Mouse (Mus musculus): ENCODE measurements around the gene Dab2ip. TPM values are rescaled to one million over a fixed set of nuclear protein-coding genes. Genes with fewer than 3 reads are reported as not detected.
A peak's percentile ranks its signal among the peaks of the same experiment; 100 is the strongest.

The Dab2ip gene
- polyA plus RNA-seq, 1 experiment from 2014 or later: 67.9 TPM

DNA sequence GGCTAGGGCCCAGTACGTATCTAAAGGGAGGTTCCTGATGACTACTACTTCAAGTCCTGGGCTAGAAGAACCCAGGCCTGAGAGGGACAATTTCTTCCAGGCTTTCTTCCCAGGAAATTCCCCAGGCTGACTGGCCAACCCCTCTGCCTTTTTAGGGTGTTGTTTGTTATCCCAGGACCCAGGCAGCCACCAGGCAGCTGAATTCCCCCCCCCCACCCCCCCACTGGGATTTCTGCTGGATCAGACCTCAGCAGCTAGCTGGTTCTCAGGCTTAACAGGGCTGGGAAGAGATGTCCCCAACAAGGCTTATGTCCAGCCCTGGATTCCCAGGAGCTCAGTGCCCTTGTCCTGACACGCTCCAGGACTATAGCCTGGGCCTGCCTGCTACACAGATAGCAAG, 142.9 kb downstream of the Dab2ip start:
- Histone ChIP-seq H3K9ac (no peak overlapping the region), H3K4me2 (replicated peaks) (no peak overlapping the region), H3K4me1 (peaks cover 67% of the 10 kb centered on the region), H3K27ac (replicated peaks) (no peak overlapping the region), H3K9me3 (replicated peaks) (no peaks in the 10 kb centered on the region), H3K4me3 (replicated peaks) (no peak overlapping the region), H3K36me3 (0 out of 2 replicates have a peak, but pooled peaks cover 6% of the 10 kb centered on the region), H3K27me3 (no peaks in the 10 kb centered on the region)
- no peak for ATAC-seq (ENCODE audit: insufficient number of reproducible peaks, low FRiP score, low TSS enrichment, low read depth)
- 80% methylated on average over 2 of the region's 2 CpGs for WGBS

- 0 out of 2 replicates have a peak overlapping the region, but pooled peaks have one; percentile 11 for H3K27ac ChIP-seq (replicated peaks)
- no peaks in the 10 kb centered on the region for H3K27me3 ChIP-seq
- no peaks in the 10 kb centered on the region for H3K9me3 ChIP-seq (replicated peaks)
- peaks cover 57% of the 10 kb centered on the region for H3K4me1 ChIP-seq
- H3K9ac ChIP-seq: no peak overlapping the region
- no peak overlapping the region for H3K4me2 ChIP-seq (replicated peaks)
- 78% methylated on average over 7 of the region's 7 CpGs for WGBS
- 0 out of 2 replicates have a peak, but pooled peaks cover 6% of the 10 kb centered on the region for H3K36me3 ChIP-seq
- ATAC-seq (ENCODE audit: insufficient number of reproducible peaks, low FRiP score, low TSS enrichment, low read depth): no peak
- H3K4me3 ChIP-seq (replicated peaks): no peak overlapping the region
Observed at GRCm38 (mm10) chr2:35702001-35702400, 143.9 kb downstream of the Dab2ip start.

GRCm38 (mm10) chr2:35702608-35703007, 144.5 kb downstream of the Dab2ip start:
- WGBS: 59% methylated on average over 6 of the region's 6 CpGs

DNA sequence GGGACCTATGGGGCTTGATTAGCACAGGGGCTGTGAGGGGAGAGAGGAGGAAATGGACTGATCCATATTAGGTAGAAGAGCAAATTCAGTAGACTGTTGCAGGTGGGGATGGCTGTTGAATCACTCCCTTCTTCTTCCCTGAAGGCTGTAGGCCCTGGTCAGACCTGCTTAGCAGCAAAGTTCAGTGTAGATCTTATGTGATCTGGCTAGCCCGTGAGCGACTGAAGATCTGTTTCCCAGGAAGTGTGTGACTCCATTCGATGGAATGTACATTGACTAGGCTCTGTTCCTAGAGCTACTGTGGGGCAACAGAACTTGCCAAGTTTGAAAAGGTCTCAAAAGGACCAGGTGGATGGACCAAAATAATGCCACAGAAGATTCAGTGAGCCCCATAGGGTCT, 145.2 kb downstream of the Dab2ip start:
- no peak overlapping the region for H3K4me2 ChIP-seq (replicated peaks)
- no peaks in the 10 kb centered on the region for H3K9me3 ChIP-seq (replicated peaks)
- peaks cover 46% of the 10 kb centered on the region for H3K4me1 ChIP-seq
- H3K9ac ChIP-seq: no peak overlapping the region
- H3K36me3 ChIP-seq: 0 out of 2 replicates have a peak, but pooled peaks cover 10% of the 10 kb centered on the region
- ATAC-seq (ENCODE audit: insufficient number of reproducible peaks, low FRiP score, low TSS enrichment, low read depth): no peak
- 71% methylated on average over 3 of the region's 3 CpGs for WGBS
- H3K27ac ChIP-seq (replicated peaks): peak overlapping the region; percentile 39; the same call in 1 of the 2 replicates
- H3K27me3 ChIP-seq: no peaks in the 10 kb centered on the region
- no peak overlapping the region for H3K4me3 ChIP-seq (replicated peaks)

More at GRCm38 (mm10) chr2:35702608-35703007, 144.5 kb downstream of the Dab2ip start:
- no peaks in the 10 kb centered on the region for H3K27me3 ChIP-seq
- H3K9me3 ChIP-seq (replicated peaks): no peaks in the 10 kb centered on the region
- 0 out of 2 replicates have a peak, but pooled peaks cover 7% of the 10 kb centered on the region for H3K36me3 ChIP-seq
- H3K4me1 ChIP-seq: peaks cover 52% of the 10 kb centered on the region
- no peak overlapping the region for H3K9ac ChIP-seq
- H3K4me3 ChIP-seq (replicated peaks): no peak overlapping the region
- no peak; the same call in 1 of the 2 replicates for ATAC-seq (ENCODE audit: insufficient number of reproducible peaks, low FRiP score, low TSS enrichment, low read depth)
- no peak overlapping the region for H3K4me2 ChIP-seq (replicated peaks)
- peak overlapping the region; percentile 39; the same call in 1 of the 2 replicates for H3K27ac ChIP-seq (replicated peaks)

- WGBS: 92% methylated on average over 5 of the region's 5 CpGs
- Histone ChIP-seq H3K27me3 (no peaks in the 10 kb centered on the region), H3K4me1 (peaks cover 15% of the 10 kb centered on the region), H3K4me2 (replicated peaks) (no peak overlapping the region), H3K27ac (replicated peaks) (no peak overlapping the region), H3K4me3 (replicated peaks) (no peak overlapping the region), H3K9me3 (replicated peaks) (no peaks in the 10 kb centered on the region), H3K9ac (no peak overlapping the region), H3K36me3 (peaks cover 91% of the 10 kb centered on the region)
- ATAC-seq (ENCODE audit: insufficient number of reproducible peaks, low FRiP score, low TSS enrichment, low read depth): no peak
Observed at GRCm38 (mm10) chr2:35712611-35713010, 154.5 kb downstream of the Dab2ip start.

- 78% methylated on average over 7 of the region's 7 CpGs for WGBS
- no peak overlapping the region for H3K9ac ChIP-seq
- no peaks in the 10 kb centered on the region for H3K9me3 ChIP-seq (replicated peaks)
- H3K27ac ChIP-seq (replicated peaks): no peak overlapping the region
- no peak for ATAC-seq (ENCODE audit: insufficient number of reproducible peaks, low FRiP score, low TSS enrichment, low read depth)
- no peak overlapping the region for H3K4me2 ChIP-seq (replicated peaks)
- H3K27me3 ChIP-seq: no peaks in the 10 kb centered on the region
- peaks cover 15% of the 10 kb centered on the region for H3K4me1 ChIP-seq
- no peak overlapping the region for H3K4me3 ChIP-seq (replicated peaks)
- H3K36me3 ChIP-seq: peaks cover 95% of the 10 kb centered on the region
Observed at GRCm38 (mm10) chr2:35713460-35713859, 155.4 kb downstream of the Dab2ip start.

DNA sequence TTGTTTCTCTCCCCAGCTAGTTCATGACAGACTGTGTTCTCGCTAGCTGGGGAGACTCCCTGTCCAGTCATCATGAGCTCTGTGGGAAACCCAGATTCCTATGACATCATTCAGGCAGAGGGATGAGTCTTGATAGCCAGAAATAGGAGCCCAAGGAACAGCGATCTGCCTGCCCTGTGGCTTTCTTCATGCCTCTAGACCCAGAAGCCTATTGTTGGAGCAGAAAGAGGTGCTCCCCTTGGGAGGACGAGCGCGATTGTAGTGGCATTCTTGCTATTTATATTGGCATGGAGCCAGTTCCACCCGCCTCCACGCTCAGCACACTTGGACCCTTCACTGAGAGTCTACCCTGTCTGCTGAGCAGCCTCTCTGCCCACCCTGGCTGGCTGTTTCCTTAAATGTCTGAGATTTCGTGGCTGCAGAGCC, 156.7 kb downstream of the Dab2ip start:
- peaks cover 15% of the 10 kb centered on the region for H3K4me1 ChIP-seq
- H3K36me3 ChIP-seq: peaks cover 95% of the 10 kb centered on the region
- no peak; the same call in 1 of the 2 replicates for ATAC-seq (ENCODE audit: insufficient number of reproducible peaks, low FRiP score, low TSS enrichment, low read depth)
- no peak overlapping the region for H3K27ac ChIP-seq (replicated peaks)
- H3K9me3 ChIP-seq (replicated peaks): no peaks in the 10 kb centered on the region
- H3K27me3 ChIP-seq: no peaks in the 10 kb centered on the region
- H3K9ac ChIP-seq: no peak overlapping the region
- H3K4me2 ChIP-seq (replicated peaks): no peak overlapping the region
- no peak overlapping the region for H3K4me3 ChIP-seq (replicated peaks)
- 40% methylated on average over 8 of the region's 8 CpGs for WGBS

DNA sequence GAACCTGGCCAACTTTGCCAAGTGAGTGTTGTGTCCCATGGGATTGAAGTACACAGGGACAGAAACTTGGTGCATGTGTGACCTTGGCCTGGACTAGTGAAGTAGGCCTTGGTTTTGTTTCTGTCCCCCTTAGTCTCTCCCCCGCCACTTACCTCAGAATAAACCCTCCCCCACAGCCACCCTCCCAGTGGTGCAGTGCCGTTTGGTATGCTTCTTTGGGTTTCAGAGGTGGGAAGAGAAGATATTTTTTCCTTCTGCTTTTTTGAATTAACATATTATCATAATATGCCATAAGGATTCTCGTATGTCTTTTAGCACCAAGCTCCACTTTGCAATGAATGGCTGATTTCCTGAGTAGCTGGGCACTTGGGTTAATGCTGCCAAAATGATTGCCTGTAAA, 157.4 kb downstream of the Dab2ip start:
- H3K36me3 ChIP-seq: peaks cover 95% of the 10 kb centered on the region
- 74% methylated on average over 3 of the region's 3 CpGs for WGBS

DNA sequence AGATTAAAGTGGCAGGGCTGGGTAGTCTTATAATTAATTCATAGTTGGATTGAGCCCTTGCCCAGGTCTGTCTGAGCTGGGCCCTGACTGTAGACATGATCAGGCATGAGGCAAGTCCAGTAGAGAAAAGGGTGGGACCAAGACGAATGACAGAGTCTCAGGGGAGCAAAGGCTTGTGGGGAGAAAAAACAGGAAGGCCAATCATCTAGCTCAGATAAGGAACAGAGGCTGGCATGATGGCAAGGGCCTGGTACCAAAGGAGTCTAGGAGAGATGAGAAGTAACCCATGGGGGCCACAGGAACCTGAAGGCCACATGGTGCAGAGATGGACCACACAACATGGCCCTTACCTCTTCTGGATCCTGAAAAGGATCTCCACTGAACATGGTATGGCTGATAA, 158.1 kb downstream of the Dab2ip start:
- H3K36me3 ChIP-seq: peaks cover 95% of the 10 kb centered on the region
- no peak for ATAC-seq (ENCODE audit: insufficient number of reproducible peaks, low FRiP score, low TSS enrichment, low read depth)
- H3K27ac ChIP-seq (replicated peaks): no peak overlapping the region
- peaks cover 15% of the 10 kb centered on the region for H3K4me1 ChIP-seq
- H3K4me2 ChIP-seq (replicated peaks): no peak overlapping the region
- H3K9ac ChIP-seq: no peak overlapping the region
- 62% methylated on average over 1 of the region's 1 CpGs for WGBS
- H3K27me3 ChIP-seq: no peaks in the 10 kb centered on the region
- no peak overlapping the region for H3K4me3 ChIP-seq (replicated peaks)
- H3K9me3 ChIP-seq (replicated peaks): no peaks in the 10 kb centered on the region

More for the DNA sequence above, 157.4 kb downstream of the Dab2ip start:
- H3K4me2 ChIP-seq (replicated peaks): no peak overlapping the region
- H3K27ac ChIP-seq (replicated peaks): no peak overlapping the region
- no peaks in the 10 kb centered on the region for H3K9me3 ChIP-seq (replicated peaks)
- no peak overlapping the region for H3K9ac ChIP-seq
- H3K27me3 ChIP-seq: no peaks in the 10 kb centered on the region
- H3K4me1 ChIP-seq: peaks cover 15% of the 10 kb centered on the region
- no peak for ATAC-seq (ENCODE audit: insufficient number of reproducible peaks, low FRiP score, low TSS enrichment, low read depth)
- H3K4me3 ChIP-seq (replicated peaks): no peak overlapping the region

DNA sequence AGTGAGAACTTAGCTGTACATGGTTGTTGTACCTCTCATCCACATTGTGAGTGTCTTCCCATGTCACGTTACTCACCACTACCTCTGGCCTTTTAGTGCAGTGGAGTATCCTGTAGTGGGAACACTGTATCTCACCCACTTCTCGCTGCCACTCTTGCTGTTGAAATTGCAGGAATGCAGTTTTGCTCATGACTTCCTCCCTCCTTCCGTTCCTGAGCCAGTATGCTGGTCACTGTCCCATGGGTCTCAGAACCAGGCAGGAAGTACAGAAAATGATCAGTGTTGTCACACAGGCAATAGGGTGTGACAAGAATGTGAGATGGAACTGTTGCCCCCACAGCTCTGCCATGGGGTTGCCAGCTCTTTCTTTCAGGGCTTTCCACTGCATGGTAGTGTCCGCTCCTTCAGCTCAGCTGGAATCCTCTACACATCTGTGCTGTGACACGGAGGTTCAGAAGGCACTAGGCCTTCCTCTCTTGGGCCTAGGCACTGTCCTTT, 160.0 kb downstream of the Dab2ip start:
- no peaks in the 10 kb centered on the region for H3K9me3 ChIP-seq (replicated peaks)
- no peak overlapping the region for H3K9ac ChIP-seq
- no peak overlapping the region for H3K4me2 ChIP-seq (replicated peaks)
- WGBS: 83% methylated on average over 5 of the region's 5 CpGs
- peaks cover 95% of the 10 kb centered on the region for H3K36me3 ChIP-seq
- no peak overlapping the region for H3K27ac ChIP-seq (replicated peaks)
- ATAC-seq (ENCODE audit: insufficient number of reproducible peaks, low FRiP score, low TSS enrichment, low read depth): no peak
- H3K4me3 ChIP-seq (replicated peaks): no peak overlapping the region
- H3K4me1 ChIP-seq: peaks cover 15% of the 10 kb centered on the region
- no peaks in the 10 kb centered on the region for H3K27me3 ChIP-seq

DNA sequence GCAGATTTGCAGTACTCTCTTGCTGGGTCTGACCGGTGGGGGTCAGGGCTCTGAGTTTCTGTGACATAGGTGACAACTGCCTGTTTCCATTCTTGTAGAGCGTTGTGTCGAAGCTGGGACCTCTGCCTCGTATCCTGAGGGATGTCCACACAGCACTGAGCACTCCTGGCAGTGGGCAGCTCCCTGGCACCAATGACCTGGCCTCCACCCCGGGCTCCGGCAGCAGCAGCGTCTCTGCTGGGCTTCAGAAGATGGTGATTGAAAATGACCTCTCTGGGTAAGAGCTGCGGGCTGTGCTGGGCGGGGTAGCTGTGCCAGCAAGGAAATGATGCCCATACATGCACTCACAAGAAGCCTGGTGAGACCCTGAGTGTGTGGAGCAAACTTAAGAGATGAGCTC, 160.6 kb downstream of the Dab2ip start:
- WGBS: 92% methylated on average over 9 of the region's 9 CpGs
- no peak for ATAC-seq (ENCODE audit: insufficient number of reproducible peaks, low FRiP score, low TSS enrichment, low read depth)
- H3K4me1 ChIP-seq: peaks cover 15% of the 10 kb centered on the region
- H3K9ac ChIP-seq: no peak overlapping the region
- H3K9me3 ChIP-seq (replicated peaks): no peaks in the 10 kb centered on the region
- no peaks in the 10 kb centered on the region for H3K27me3 ChIP-seq
- peaks cover 97% of the 10 kb centered on the region for H3K36me3 ChIP-seq
- H3K4me2 ChIP-seq (replicated peaks): no peak overlapping the region
- H3K27ac ChIP-seq (replicated peaks): no peak overlapping the region
- no peak overlapping the region for H3K4me3 ChIP-seq (replicated peaks)

Measured in embryonic facial prominence, embryonic 15.5 days (tissue).